Mouse (Mus musculus) megakaryocyte, embryonic 14.5 days (primary cell): ENCODE measurements around the gene Limk2. TPM values are rescaled to one million over a fixed set of nuclear protein-coding genes. Genes with fewer than 3 reads are reported as not detected.

Experiments used
- H3K27me3 ChIP-seq: replicated peaks from 2 replicates; pipeline ENCODE3; 2012; ENCODE audit warnings: inconsistent platforms
- H3K36me3 ChIP-seq: replicated peaks from 2 replicates; pipeline ENCODE3; 2012; ENCODE audit warnings: low read length, inconsistent platforms, mixed read lengths
- H3K4me1 ChIP-seq: 2 replicates; pipeline ENCODE4 v1.6.1; 2012; ENCODE audit warnings: inconsistent platforms
- H3K4me3 ChIP-seq: replicated peaks from 2 replicates; pipeline ENCODE3; 2012; ENCODE audit warnings: moderate library complexity, mild to moderate bottlenecking, inconsistent platforms
- H3K9me3 ChIP-seq: 2 replicates; pipeline ENCODE4 v1.6.1; 2012; ENCODE audit warnings: inconsistent platforms
- FLI1 ChIP-seq: IDR thresholded peaks from 2 replicates; pipeline ENCODE4 v1.6.1; 2012; ENCODE audit warnings: low read length, inconsistent platforms, mixed read lengths
- GATA1 ChIP-seq: IDR thresholded peaks from 3 replicates; pipeline ENCODE4 v1.6.1; 2012; ENCODE audit warnings: mixed read lengths, low read length, inconsistent platforms, borderline replicate concordance
- polyA plus RNA-seq: library from polyadenylated mRNA; stranded (reverse); fragments of >175 nt; gene quantifications from 2 replicates; pipeline ENCODE4 v1.2.3, GENCODE M21; 2012; ENCODE audit warnings: low replicate concordance; ENCODE audit not compliant: insufficient read depth

Limk2 gene
- polyA plus RNA-seq, 1 experiment: 16.4 TPM

DNA sequence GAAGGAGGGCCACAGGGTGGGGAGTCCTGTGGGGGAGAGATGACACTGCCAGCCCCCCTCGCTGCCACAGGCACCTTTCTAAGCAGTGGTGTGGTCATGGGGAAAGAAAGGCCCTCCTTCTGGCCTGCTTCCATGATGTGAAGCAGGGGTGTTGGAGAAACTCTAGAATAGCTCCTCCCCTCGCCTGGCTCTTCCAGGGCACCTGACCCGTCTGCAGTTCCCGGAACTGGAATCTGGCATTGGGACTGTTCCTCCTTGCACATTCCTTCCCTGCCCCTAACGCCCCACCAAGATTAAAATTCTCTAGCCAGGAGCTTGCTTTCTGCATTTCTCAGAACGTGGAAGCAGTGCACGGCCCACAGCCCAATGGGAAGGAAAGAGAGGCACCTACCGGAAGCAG is 16.5 kb downstream of the Limk2 start:
- TF ChIP-seq FLI1 (no peak), GATA1 (no peak)
- Histone ChIP-seq H3K4me3 (no peak overlapping the region), H3K27me3 (no peaks in the 10 kb centered on the region), H3K36me3 (peaks cover 79% of the 10 kb centered on the region), H3K4me1 (peaks cover 22% of the 10 kb centered on the region), H3K9me3 (no peaks in the 10 kb centered on the region)

DNA sequence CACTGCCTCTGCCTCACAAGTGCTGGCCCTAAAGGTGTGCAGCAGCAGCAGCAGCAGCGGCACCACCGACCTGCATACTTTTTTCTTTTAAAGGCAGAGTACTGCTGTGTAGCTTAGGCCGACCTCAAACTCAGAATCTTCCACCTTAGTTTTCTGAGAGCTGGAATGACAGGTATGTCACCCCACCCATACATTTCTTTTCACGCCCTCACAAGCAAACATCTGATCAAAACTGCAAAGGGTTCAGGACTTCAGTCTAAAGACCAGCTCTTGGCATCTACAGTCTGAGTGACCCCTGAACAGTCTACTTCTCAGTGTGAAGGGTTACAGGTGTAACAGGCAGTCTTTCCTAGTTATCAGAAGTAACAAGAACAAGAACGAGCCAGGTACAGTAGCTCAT is 18.2 kb downstream of the Limk2 start:
- Histone ChIP-seq H3K4me3 (no peak overlapping the region), H3K9me3 (no peaks in the 10 kb centered on the region), H3K4me1 (peaks cover 35% of the 10 kb centered on the region), H3K27me3 (no peaks in the 10 kb centered on the region), H3K36me3 (peaks cover 66% of the 10 kb centered on the region)
- TF ChIP-seq FLI1 (no peak), GATA1 (no peak)

DNA sequence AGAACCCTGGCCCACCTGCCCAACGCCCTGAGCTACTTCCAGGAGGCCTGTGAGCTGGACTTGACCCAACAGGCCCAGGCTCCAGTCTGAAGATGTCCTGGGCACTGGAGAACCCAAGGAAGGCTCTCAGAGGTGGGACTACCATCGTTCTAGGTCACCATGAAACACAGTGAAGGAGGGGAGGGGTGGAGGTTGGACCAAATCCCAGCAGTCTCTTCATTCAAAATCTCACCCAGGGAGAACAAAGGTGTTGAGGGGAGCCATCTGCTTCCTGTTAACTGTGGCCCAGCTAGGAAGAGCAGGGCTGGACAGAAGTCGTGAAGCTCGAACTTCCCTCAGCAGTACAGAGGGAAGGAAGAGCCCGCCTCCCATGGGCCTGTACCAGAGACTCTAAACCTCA is 19.0 kb downstream of the Limk2 start:
- peaks cover 63% of the 10 kb centered on the region for H3K36me3 ChIP-seq
- H3K4me3 ChIP-seq: no peak overlapping the region
- TF ChIP-seq FLI1: no peak
- TF ChIP-seq GATA1: no peak
- H3K9me3 ChIP-seq: no peaks in the 10 kb centered on the region
- H3K4me1 ChIP-seq: peaks cover 35% of the 10 kb centered on the region
- no peaks in the 10 kb centered on the region for H3K27me3 ChIP-seq

DNA sequence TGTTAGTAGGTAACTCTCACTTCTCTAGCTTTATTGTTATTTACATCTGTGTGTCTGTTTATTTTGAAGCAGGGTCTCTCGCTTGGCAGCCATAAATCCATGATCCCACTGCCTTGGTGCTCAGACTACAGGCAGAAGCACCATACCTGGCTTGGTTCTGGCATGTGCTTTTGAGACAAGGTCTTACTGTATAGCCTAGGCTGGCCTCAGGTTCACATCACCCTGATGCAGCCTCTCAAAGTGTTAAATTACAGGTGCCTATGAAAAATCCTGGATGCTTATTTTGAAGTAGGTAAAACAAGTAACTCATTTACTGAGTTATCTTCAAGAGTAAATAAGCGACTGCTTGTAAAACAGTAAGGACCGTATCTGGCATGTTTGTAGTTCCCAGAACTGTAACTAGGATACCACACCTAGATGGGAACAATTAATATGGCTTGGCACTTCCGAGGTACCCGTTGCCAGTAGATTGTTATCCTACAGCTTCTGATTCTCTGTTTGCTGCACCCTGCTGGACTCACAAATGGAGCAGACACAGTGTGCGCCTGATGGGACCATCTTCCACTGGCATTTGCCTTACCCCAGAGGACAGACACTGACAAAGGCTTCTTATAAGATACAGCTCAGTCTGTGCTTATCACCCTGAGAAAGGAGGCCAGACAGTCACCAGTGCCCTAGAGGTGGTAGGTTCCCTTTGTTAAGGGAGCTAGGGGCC is 21.4 kb downstream of the Limk2 start:
- Histone ChIP-seq H3K9me3 (no peaks in the 10 kb centered on the region), H3K4me1 (peaks cover 23% of the 10 kb centered on the region), H3K27me3 (no peaks in the 10 kb centered on the region), H3K4me3 (no peak overlapping the region), H3K36me3 (peaks cover 69% of the 10 kb centered on the region)
- no peak for TF ChIP-seq GATA1
- TF ChIP-seq FLI1: no peak

DNA sequence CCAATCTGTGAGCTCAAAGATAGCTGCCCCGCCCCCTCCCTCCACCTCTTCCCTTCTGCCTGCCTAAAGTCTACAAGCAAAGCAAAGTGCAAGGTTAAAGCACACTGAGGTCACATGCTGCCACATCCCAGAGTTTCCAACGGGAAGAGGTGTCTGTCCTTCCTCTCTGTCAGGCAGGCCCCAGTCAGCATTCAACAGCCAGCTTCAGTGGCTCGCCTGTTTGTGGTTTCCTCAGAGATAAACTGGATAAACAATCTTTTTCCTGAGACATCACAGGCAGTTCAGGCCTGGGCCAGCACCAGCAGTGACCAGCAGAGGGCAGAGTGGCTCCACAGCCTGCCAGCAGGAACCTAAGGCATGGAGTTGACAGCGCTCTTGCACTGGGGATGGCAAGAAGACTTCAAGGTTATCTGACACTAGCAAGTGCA is 22.0 kb downstream of the Limk2 start:
- H3K36me3 ChIP-seq: peaks cover 68% of the 10 kb centered on the region
- H3K9me3 ChIP-seq: peaks cover 1% of the 10 kb centered on the region; the same call in 1 of the 2 replicates
- no peak overlapping the region for H3K4me3 ChIP-seq
- H3K27me3 ChIP-seq: no peaks in the 10 kb centered on the region
- peaks cover 24% of the 10 kb centered on the region for H3K4me1 ChIP-seq
- TF ChIP-seq GATA1: no peak

GRCm38 (mm10) chr11:3382602-3383594 is 26.1 kb downstream of the Limk2 start:
- TF ChIP-seq FLI1 (no peak), GATA1 (no peak)
- Histone ChIP-seq H3K27me3 (no peaks in the 10 kb centered on the region), H3K9me3 (peaks cover 4% of the 10 kb centered on the region; the same call in 1 of the 2 replicates), H3K4me1 (peaks cover 60% of the 10 kb centered on the region), H3K4me3 (no peak overlapping the region), H3K36me3 (peaks cover 53% of the 10 kb centered on the region)

DNA sequence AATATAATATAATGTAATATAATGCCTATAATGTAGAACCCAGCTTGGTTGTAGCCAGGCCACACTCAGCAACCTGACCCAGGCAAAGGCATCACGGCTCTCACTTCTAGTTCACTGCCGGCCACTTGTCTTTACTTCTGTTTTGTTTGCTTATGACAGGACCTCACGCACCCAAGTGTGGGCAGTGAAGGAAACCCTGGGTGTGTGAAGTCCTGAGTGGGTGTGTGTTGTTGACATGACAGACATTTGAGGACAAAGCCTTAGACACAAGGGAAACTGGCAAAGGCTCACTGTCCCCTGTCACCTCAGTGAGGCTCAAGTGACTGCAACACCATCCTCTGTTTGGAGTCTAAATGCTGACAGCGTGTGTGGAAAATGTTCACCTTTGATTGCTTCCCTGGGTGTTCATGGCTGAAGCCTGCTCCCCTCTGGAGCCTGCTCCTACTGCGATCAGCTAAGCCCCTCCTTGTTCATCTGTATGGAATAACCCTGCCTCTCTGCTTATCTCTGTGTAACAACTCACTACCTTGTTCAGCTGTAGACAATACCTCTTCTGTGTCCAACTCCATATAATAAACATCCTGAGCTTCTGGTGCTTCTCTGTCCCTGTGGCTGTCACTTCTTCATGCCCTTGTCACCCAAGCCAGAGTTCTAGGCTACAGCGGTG is 27.7 kb downstream of the Limk2 start:
- no peak overlapping the region for H3K4me3 ChIP-seq
- H3K36me3 ChIP-seq: peaks cover 57% of the 10 kb centered on the region
- H3K9me3 ChIP-seq: peaks cover 4% of the 10 kb centered on the region; the same call in 1 of the 2 replicates

GRCm38 (mm10) chr11:3379427-3379826 is 29.6 kb downstream of the Limk2 start:
- peaks cover 4% of the 10 kb centered on the region; the same call in 1 of the 2 replicates for H3K9me3 ChIP-seq
- H3K4me1 ChIP-seq: peaks cover 72% of the 10 kb centered on the region
- TF ChIP-seq GATA1 (0 out of 3 replicates have a peak, but pooled peaks have one; percentile 15), FLI1 (no peak)
- peak overlapping the region; percentile 46 for H3K4me3 ChIP-seq
- H3K27me3 ChIP-seq: no peaks in the 10 kb centered on the region
- peaks cover 45% of the 10 kb centered on the region for H3K36me3 ChIP-seq

More for the DNA sequence above, 27.7 kb downstream of the Limk2 start:
- H3K27me3 ChIP-seq: no peaks in the 10 kb centered on the region
- TF ChIP-seq FLI1: no peak
- no peak for TF ChIP-seq GATA1
- peaks cover 57% of the 10 kb centered on the region for H3K4me1 ChIP-seq

DNA sequence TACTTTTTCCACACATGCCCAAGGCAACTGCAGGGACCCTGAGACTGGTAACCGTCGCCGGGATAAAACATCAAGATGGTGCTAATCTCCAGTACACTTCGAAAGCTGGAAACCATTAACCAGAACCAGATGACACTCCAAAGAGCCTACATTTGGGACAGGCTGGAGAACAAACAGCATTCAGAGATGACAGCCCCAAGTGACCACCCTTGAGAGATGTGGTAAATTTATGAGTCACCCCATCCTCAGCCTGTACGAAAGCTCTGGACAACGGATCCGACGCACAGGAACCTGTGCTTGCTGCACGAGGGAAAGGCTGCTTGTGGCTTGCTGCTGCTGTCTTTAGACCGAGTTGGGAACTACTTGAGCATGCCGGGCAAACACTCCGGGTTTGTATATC is 34.2 kb downstream of the Limk2 start:
- H3K36me3 ChIP-seq: peaks cover 30% of the 10 kb centered on the region
- H3K4me1 ChIP-seq: peaks cover 83% of the 10 kb centered on the region

DNA sequence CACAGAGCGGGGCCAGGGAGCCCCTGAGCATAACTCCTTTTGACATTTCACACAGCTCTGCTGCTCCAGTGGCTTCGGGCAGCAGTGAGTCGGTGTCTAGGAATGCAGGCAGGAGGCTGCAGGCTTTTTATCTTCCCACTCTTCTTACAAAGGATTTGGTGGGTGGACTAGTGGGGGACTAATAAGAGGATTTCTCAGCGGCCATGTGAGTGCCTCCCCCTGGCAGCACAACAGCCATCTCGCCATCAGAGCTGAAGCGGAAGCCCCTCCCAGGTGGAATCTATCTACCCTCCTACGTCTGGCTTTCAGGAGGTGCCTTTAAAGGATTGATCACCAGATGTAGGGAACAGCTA is 34.7 kb downstream of the Limk2 start:
- Histone ChIP-seq H3K4me1 (peaks cover 80% of the 10 kb centered on the region), H3K36me3 (peaks cover 35% of the 10 kb centered on the region), H3K4me3 (no peak overlapping the region), H3K9me3 (no peaks in the 10 kb centered on the region), H3K27me3 (no peaks in the 10 kb centered on the region)
- no peak for TF ChIP-seq FLI1
- no peak for TF ChIP-seq GATA1

More for the DNA sequence above, 34.2 kb downstream of the Limk2 start:
- TF ChIP-seq FLI1 (no peak), GATA1 (no peak)
- Histone ChIP-seq H3K27me3 (no peaks in the 10 kb centered on the region), H3K9me3 (no peaks in the 10 kb centered on the region), H3K4me3 (no peak overlapping the region)
